Mouse (Mus musculus) retina, adult 2 months (tissue): ENCODE results near the gene Fbxo2.

Source experiments
- DNase-seq: peaks from one replicate; pipeline ENCODE4 v3.0.0-alpha.2; 2012; ENCODE audit warnings: low read depth, low spot score

Gene Fbxo2

DNA sequence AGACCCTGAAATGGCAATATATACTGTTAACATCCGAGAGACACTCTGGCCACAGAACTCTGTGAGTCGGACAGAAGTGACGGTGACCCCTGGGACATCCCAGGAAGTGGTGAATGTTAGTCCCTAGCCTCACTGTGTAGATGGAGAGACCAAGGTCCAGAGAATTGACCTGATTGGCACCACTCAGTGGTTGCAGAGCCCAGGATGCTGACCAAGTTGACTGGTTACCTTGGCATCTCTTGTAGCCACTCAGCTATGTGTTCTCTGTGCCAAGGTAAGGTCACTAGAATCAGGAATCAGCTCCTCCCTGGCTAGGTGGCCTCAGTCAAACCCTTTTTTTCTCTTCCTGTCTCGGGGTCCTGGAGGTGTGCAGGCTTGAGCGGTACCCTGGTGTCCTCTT, 16.7 kb upstream of the Fbxo2 start:
- DNase-seq: no peak

- DNase-seq: no peak
These were observed 12.7 kb upstream of the Fbxo2 start for GRCm38 (mm10) chr4:148147714-148148113.

DNA sequence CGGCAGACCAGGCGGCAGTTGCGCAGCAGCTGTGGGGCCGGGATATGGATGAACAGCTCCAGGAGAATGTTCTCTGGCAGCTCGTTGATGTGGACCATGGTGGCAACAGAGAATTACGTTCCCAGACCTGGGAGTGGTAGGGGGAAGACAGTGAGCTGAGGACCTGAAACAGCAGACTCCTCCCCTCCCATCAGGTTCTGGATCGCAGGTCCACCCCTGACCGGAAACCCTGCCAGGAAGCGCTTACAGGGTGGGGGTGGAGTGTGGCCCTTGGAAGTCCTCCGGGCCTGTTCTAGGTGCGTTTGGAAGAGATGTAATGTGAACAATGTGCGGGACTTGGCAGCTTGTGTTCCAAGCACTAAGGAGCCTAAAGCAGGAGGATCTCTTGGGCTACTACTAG, 10.9 kb upstream of the Fbxo2 start:
- DNase-seq: no peak

GRCm38 (mm10) chr4:148150242-148150641, 10.2 kb upstream of the Fbxo2 start:
- DNase-seq: no peak

- DNase-seq: no peak
These were observed 9.5 kb upstream of the Fbxo2 start for GRCm38 (mm10) chr4:148150953-148151266.

GRCm38 (mm10) chr4:148151267-148152168, 8.9 kb upstream of the Fbxo2 start, which contains the start of gene Fbxo6:
Fbxo6 (minus strand) TSS chr4:148152140.
- DNase-seq: peak; percentile 71

GRCm38 (mm10) chr4:148152547-148152946, 7.9 kb upstream of the Fbxo2 start:
- DNase-seq: no peak

DNA sequence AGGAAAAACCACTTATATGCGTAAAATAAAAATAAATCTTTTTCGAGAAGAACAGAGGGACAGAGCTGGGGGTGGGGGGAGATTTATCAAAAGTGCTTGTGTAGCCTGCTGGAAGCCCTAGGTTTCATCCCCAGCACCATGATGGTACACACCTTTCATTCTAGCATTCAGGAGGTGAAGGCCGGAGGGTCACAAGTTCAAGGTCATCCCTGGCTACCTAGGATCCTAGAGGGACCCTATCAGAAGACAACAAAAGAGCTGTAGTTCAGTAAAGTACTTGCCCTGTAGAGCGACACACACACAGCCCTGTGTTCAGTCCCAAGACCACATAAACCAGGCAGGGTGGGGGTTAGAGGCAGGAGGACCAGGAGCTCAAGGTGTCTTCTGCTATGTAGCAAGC, 6.4 kb upstream of the Fbxo2 start:
- DNase-seq: no peak

GRCm38 (mm10) chr4:148154982-148155381, 5.4 kb upstream of the Fbxo2 start:
- no peak for DNase-seq

DNA sequence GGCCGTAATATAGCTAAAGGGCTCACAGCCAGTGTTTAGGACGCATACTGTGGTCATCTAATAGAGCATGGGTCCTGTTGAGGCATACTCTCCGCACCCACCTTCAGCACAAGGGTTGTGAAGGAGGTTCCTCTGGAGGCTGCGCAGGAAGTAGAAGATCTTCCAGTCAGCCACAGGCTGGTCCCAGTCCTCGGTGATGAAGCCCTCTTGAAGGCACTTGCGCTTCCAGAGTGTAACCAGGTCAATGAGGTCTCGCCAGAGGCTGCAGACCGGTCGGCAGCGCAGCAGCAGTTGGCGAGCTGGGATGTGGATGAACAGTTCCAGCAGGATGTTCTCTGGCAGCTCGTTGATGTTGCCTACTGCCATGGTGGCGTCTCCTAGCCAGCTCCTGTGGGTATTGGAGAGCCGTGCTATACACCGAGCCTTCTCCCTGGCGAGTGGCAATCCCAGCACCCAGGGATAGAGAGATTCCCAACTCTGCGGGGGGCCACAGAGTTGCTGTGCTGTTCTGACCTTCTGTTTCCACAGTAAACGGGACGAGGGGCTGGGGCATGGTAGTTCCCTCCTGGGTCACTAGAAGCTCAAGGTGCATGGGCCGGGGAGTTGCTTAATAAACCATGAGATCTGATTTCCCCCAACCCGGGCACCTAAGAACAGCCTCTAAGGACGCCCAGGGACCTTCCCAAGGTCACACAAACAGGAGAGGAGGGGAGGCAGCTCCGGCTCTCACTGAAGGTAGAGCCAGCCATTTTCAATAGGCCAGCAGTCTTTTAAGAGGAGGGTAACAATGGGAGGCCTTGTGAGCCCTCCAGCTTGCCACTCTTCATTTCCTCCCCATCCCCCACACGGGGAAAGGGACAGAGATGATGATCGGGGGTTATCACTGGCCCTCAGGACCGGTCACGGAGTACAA, 1.7 kb upstream of the Fbxo2 start:
- no peak for DNase-seq

DNA sequence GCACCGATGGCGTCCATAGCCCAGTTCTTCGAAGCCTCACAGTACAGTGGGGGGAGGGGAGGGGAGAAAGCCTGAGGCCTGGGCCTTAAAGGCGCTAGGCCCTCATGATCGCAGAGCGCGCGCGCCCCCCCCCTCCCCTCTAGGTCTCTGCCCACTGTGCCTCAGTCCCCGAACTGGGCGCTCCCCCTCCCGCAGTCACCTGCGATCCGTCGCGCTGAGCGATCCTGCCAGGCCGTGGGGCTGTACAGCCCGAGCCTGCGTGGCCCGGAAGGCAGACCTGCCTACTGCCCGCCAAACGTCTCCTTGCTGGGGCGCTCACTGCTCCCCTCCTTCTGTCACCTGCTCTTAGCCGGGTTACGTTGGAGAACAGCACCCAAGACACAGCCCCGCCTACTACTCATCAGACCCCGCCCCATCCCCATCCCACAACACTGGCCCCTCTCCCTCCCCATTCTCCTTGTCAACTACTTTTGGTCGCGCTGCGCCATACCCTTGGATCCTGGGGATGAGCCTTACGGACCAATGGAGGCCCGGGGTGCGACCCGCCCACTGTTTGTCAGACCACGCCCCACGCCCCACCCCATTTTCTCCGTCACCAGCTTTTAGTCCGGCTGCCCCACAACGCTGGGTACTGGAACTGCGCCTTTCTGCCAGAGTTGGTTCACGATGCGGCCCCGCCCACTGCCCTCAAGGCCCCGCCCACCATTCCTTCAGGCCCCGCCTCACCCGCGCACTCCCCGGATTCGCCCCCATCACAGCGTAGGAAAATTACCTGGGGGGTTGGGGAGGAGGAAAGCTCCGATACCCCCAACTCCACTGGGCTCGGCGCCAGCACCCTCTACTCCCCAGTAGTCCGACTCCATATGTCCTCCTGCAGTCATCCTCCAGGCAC, 631 bp upstream of the Fbxo2 start:
- peak; percentile 83 for DNase-seq

- no peak for DNase-seq
These were observed 3.6 kb downstream of the Fbxo2 start for GRCm38 (mm10) chr4:148164002-148164439.

DNA sequence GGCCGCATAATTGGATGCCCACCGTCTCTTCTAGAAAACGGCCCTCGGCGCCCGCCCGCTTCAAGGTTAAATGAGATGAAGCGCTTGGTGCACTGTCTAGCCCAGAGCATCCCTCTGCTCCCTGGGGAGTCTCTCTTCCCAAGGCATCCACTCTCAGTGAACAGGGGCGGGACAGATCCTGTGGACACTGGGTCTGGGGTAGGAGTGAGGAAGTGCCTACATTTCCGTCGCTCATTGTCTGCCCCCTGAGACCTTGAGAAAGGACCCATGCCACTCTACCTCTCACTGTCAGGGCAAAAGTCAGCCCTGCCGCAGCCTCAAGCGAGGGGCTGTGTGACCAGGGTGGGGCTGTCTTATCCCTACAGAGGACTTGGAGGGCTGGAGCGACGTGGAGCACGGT, 4.0 kb downstream of the Fbxo2 start:
- no peak for DNase-seq

GRCm38 (mm10) chr4:148165551-148165950, 5.1 kb downstream of the Fbxo2 start:
- DNase-seq: no peak

- DNase-seq: no peak
These were observed 6.0 kb downstream of the Fbxo2 start for GRCm38 (mm10) chr4:148166431-148166830.

DNA sequence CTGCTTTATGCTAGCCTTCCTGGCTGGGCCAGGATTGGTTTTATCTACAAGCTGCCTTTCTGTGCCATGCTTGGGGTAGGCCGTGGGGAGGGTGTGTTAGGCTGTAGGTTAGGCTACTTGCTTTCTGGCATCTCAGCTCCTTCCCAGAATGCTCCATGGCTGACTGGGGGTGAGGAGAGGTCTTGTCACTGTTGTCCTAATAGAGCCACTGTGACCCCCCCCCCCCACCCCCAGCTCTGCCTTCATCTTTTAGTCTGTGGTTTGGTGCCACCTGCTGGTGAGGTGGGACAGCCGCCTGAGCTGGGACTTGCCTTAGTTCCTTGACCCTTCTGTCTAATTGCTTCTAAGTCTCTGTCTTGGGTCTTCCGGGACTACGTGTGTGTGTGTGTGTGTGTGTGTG, 6.6 kb downstream of the Fbxo2 start:
- DNase-seq: no peak

GRCm38 (mm10) chr4:148168287-148168686, 7.9 kb downstream of the Fbxo2 start:
- no peak for DNase-seq

DNA sequence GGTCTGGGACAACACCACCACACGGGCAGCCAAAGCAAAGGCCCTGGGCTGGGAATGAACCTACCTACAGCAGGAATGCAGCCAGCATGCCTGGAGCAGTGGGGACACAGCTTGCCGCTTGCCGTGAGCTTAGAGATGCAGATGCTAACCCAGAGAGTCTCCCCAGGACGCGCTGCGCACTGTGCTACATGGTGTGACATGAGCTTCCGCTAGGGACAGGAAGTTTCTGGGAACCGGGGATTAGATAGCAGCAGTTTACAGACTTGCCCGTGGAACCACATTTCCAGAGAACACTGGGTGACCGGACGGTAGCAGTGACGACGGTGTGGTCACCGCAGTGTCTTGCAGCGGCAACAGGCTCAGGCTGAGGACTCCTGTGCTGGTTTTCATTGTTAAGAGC, 9.2 kb downstream of the Fbxo2 start:
- DNase-seq: no peak

DNA sequence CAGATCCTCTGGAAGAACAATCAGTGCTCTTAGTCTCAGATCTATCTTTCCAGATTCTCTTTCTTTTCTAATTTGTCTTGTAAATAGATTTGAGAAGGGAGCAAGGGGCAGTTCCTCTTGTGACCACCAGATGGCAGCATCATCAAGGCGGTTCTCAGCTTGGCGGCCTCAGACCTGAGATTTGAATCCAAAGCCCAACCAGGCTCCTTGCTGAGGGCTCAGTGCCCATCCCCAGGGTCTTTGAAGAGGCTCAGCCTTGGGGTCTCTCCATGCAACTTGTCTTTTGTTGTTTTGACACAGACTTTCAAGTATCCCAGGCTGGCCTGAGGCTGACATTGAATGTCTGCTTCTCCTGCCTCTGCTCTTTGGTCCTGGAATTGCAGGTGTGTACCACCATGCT, 10.4 kb downstream of the Fbxo2 start:
- no peak for DNase-seq

DNA sequence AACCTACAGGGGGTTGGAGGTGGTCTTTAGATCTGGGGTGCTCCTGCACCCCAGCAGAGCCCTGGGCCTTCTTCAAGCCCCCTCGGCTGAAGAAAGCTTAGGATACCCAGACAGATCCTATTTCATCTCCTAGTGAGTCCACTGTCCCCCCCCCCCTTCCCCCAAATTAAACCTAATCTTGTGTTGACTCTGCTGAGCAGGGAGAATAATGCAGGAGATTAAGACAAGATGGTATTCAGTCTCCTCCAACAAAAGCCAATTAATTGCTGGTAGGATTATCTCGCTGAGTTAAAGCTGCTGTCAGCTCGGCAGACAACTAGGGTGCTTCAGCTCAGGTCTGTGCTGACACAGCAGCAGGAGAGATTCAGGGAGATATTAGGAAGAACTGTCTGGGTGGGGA, 10.8 kb downstream of the Fbxo2 start:
- peak; percentile 69 for DNase-seq

GRCm38 (mm10) chr4:148173811-148174494, 13.5 kb downstream of the Fbxo2 start:
- DNase-seq: no peak
